Mouse (Mus musculus) mesoderm, embryonic 11.5 days (tissue): ENCODE results near the gene Tssk4.
A peak's percentile ranks its signal among the peaks of the same experiment; 100 is the strongest.

Experiments used
- DNase-seq: peaks from one replicate; pipeline ENCODE4 v3.0.0-alpha.2; 2012; ENCODE audit warnings: low read depth, low spot score

The Tssk4 gene

DNA sequence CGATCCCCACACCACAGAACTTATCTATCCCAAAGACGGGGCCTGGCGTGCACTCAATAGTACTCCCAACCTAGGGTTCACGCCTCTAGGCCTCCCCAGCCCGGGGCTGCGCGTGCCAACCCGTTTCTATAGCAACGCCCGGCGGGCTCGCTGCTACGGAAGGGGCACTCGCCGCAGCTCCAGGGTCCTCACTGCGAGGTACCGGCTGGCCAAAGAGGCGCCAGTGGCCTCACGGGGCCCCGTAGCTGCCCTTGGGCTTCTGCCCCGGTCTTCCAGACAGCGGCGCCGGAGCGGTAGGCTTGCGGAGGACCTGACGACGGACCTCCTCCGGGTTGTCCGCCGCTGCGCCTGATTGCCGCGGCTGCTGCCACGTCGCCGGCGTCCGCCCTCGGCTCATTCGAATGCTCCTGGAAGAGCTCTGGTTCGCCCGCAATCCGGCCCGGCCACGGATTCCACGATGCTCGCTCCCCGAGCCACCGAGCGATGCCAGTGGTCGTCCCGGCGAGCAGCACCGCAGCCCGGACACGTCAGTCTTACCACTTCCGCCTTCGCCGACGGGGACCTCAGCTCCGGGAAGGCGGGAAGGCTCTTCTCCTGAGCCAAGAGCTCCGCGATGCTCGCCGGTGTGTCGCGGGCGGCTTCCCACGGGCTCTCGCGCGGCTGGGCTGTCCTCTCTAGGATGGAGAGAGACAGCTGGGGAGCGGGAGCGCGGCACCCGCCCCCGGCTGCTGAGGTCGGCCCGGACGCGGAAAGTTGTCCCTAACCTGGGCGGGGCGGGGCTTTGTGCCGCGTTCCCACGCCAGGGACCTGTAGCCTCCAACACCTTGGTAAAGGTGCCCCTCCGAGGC lies 6.7 kb upstream of the Tssk4 start, which contains the start of gene Tm9sf1:
Tm9sf1 (minus strand) TSS at position 747 of the 848 bp plus-strand sequence.
- peak; percentile 75 for DNase-seq

DNA sequence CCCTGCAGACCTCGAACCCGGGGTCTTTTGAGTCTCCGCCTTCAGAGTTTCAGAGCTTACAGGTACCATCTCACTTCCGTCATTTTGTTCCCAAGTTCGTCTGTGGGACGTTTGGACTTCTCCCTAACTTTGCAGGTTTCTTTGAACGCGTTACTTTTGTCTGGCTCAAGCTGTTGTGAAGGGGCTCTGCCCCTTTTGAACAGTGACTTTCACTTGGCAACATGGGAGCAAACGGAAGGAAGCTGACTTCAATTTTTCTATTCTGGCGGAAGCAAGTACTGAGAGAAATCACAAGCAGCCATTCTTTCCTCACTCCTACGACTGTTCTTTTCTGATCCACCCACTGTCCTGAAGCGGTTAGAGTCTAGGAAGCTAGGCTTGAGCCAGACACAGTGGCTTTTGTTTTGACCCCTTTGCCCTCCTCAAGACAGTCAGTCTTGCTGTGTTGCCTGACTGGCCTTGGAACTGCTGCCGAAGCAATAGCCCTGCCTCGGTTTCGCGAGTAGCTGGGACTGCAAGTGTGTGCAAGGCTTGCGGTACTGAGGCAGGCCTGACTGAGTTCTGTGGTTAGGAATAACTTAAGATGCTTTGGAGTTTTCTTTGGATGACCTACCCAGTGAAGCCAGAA lies 5.6 kb upstream of the Tssk4 start:
- DNase-seq, result peak; percentile 6

DNA sequence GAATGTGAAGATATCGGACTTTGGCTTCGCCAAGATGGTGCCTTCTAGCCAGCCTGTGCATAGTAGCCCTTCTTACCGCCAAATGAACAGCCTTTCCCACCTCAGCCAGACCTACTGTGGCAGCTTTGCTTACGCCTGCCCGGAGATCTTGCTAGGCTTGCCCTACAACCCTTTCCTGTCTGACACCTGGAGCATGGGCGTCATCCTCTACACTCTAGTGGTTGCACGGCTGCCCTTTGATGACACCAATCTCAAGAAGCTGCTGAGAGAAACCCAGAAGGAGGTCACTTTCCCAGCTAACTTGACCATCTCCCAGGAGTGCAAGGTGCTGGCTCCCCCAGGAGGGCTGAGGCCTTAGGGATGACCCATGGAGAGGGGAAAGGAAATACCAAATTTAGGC lies 1.5 kb downstream of the Tssk4 start:
- no peak for DNase-seq

DNA sequence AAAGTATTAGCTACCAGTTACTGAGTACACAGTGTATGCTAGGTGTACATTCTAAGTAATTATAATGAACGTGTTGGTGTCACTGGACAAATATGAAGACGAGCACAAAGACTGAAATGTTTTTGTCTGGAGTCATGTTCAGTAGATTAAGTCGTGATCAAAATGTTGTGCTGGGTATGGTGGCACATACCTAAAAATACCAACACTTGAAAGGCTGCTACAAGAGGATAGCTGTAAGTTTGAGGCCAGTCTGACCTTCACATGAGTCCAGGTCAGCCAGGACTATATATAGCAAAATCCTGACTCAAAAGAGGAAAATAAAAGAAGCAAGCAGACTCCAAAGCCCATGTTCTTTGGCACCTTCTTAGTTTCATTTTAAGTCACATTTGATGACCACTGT lies 7.0 kb downstream of the Tssk4 start:
- no peak for DNase-seq

DNA sequence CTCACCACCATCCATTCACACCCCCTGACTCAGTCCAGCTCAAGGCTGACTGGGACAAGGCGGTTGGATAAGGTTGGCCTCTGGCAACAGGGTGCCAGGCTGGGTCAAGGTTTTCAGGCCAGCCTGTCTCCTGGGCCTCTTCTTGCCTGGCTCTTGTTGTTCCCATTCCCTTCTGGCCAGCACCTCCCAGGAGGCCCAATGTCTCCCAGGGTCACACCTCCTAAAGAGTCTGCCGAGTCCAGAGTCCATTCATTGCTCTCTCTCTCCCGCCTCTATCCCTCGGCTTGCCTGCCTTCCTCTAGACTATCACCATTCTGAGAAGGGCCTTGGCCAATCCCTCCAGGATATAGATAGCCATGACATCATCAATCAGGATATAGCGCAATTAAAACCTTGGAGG lies 8.0 kb downstream of the Tssk4 start:
- no peak for DNase-seq

DNA sequence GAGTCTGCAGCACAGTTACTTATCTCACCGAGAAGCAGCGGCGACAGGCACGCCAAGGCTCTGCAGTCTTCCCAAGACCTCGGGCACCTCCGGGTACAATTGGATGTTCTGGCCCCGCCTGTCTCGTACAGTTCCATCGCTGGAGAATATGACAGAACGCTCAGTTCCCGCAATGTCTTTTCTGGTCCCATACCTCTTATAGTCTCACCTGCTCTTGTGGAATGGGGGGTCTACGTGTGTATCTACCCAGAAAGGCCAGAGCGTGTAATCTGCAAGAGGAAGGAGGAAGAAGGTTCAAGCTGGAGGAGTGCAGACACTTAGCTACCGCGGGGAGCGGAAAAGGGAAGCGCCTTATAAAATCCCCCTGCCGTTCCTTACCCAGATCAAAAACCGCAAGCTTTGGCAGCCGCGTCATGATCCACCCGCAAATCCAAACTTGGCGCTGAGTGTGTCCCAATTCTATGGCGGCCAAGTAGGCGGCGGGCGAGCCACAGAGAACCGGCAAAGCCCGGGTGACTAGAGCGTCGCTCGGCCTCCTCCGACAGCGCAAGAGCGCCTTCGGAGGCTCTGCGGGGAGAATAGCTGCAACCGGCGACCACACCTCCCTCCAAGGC lies 10.1 kb downstream of the Tssk4 start, which contains the start of gene Mdp1:
Mdp1 (minus strand) TSS at position 549 of the 614 bp plus-strand sequence.
- peak; percentile 76 for DNase-seq

DNA sequence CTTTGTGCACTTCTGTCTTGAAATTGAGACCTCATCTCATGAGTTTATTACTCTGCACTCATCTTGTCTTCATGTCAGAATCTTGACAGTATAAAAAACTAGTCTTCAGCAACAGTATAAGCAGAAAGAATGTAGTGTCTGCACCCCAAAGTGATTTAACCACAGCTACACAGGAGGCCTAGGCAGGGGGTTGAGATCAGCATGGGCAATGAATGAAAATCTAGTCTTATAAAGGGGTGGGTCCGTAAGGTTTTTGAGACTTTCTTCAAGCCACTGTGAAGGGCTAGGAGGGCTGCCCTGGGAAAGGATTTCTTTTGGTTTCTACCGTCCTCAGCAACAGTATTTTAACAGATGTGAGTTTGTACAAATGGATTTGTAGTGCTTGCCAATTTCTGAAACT lies 10.7 kb downstream of the Tssk4 start:
- no peak for DNase-seq

DNA sequence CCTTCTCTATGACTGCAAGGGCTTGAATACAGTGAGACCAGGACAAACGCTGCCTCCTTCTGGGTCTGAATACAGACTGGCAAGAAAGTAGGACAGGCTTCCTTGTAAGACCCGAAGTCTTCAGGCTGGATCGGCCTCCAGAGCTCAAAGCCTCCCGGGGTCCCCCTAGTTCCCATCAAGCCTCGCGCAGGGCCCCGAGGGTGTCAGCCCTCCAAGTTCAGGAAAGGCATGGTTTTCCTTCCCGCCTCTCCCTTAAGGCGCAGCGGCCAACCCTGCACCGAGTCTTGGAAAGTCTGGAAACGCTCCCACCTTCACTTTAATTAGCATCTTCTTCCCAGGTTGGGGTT lies 21.5 kb downstream of the Tssk4 start:
- DNase-seq, result no peak

DNA sequence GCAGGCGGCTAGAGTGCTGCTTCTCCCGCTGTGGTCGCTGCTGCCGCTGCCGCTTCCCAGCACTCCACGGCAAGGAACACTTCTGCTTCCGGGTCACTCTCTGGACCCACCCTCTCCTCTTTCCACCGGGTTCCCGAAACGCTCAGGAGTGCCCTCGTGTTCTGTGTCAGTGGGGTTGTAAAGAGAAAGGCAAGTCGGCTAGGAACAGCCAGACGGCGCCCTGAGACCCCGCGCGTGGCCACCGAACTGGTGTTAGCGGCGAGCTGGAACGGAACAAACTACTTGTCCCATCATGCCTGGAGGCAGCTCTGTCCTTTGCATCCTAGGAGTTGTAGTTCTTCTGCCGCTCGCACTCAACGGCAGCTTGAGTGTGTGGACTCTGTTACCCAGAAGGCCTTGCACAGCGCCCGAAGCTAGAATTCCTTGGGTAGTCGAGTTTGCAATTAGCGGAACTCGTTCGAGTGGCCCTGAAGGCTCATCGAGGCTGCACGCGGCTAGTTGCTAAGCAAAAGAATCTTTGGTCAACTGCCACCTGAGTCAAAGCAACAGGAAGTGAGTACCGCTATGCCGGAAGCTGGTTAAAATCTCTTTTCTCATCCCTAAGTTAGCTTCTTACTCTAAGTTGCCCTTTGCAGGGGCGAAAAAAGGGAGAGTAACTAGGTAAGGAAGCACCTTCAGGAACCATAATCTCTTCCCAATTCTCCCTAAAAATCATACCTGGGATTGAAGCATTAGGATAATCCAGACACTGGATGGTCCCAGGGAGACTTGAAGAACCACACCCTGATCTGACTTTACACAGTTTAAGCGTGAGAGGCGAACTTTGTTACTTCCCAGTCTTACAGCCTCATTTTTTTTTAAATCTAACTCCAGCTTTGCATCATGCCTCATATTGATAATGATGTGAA lies 22.1 kb downstream of the Tssk4 start, which contains the start of the genes Gmpr2 and Nedd8:
Gmpr2 (plus strand) TSS at position 109 of the 908 bp plus-strand sequence.
Nedd8 (minus strand) TSS at position 292 of the 908 bp plus-strand sequence.
- DNase-seq, result peak; percentile 93

DNA sequence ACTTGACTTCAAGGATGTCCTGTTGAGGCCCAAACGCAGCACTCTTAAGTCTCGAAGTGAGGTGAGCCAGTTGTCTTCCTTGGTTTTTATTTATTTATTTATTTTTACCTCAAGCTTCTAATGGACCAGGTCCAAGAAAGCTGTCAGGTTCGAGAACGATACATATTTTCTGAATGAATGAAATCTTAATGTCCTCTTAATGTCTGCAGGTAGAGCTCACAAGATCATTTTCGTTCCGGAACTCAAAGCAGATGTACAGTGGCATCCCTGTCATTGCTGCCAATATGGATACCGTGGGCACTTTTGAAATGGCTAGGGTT lies 22.7 kb downstream of the Tssk4 start:
- no peak for DNase-seq

DNA sequence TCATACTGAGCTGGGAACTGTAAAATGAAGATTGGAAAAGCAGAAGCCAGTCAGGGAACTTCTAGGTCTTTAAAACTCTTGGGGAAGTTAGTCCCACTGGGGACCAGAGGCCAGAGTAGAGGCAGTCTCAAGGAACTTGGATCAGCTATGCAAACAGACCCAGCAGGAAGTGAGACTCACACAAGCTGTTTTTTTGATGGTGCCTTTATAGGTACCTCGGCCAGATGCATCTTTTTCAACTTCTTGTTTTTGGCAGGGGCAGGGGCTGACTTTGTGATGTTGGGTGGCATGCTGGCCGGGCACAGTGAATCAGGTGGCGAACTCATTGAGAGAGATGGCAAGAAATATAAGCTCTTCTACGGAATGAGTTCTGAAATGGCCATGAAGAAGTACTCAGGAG lies 27.6 kb downstream of the Tssk4 start:
- no peak for DNase-seq

DNA sequence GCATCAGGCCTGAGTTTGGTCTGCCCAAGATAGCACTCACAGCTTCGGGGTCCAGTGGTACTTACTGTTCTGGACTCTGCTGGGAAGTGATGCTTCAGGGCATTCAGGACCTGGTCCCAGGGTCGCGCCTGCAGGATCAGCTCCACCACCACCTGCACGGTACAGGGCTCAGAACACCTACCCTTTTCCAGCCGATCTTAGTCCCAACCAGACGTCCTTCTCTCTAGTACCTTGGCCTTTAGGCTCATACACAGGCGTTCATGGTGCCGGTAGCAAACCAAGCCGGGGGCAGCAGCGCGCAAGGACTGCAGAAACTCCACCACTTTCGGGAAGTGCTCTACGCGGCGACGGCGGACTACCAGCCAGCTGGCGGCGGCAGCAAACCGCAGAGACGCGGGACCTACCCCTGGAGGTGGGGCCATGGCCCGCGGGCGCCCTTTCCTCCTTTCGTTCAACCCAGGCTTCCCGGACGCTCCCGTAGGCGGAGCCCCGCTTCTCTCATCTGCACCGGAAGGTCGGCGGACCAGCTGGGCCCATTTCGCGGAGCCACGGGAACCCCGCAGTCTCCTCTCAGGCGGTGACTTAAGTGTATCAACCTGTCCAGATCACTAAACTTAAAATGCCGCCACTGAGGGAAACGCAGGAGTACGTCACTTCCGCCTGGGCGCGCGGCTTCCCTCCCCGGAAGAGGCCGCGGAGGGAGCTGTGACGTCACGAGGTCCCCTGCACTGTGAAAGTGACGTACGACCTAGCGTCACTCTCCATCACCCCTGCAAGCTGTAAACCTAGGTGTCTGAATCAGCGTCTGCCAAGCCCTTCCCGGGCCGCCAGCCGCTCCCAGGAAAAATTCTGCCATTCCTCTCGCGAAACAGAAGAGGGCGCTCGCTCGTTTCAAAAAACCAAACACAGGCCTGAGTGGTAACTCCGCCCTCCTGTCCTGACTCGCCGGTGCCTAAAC lies 31.5 kb downstream of the Tssk4 start, which contains the start of gene Tinf2:
Tinf2 (minus strand) TSS at position 661 of the 958 bp plus-strand sequence.
- peak; percentile 99 for DNase-seq

DNA sequence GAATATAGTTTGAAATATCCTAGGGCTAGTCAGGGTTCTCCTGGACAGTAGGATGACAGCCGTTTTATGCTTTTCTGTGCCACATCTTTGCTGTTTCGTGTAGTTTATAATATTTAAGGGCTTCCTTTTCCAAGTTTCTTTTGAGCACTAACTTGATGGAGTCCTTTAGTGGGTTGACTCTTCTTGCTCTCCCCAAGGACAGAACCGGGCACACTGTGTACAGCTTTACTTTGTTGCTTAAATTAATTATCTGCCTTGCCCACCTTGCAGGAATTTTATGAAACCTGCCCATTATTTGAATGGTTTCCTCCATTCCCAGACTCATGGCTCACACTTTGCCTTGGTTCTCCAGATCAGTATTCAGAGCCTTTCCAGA lies 32.1 kb downstream of the Tssk4 start:
- DNase-seq, result no peak

DNA sequence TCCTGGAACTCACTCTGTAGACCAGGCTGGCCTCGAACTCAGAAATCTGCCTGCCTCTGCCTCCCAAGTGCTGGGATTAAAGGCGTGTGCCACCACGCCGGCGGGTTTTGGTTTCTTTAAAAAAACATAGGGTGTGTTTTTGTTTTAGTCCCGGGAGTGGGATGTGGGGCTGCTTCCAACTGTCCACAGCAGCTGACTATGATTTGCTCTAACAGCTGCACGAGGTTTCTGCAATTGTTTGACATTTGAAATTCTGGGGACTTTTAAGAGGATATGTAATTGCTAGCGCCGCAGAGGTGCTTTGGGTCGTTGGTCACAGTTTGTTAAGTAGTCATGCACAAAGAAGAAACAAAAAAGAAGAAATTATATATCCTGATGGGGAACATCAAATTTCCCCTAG lies 39.4 kb downstream of the Tssk4 start:
- DNase-seq, result no peak

DNA sequence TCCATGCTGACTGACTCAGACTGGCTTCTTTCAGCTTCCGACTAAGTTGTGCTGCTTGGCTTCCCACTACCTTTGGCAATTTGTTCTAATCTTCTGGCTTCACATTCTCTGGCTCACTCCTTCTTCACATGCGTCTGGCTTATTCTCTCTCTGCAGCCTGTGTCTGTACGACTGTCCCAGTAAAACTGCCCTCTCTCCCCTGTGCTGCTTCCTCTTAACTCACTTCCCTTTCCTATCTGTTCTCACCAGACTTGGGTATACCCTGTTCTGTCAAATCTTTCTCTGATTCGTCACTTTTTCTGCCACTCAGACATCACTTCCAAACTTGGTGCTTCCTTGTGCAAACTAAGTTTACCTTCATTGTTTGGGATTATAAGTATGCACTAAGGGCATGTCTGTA lies 47.2 kb downstream of the Tssk4 start:
- DNase-seq, result no peak

DNA sequence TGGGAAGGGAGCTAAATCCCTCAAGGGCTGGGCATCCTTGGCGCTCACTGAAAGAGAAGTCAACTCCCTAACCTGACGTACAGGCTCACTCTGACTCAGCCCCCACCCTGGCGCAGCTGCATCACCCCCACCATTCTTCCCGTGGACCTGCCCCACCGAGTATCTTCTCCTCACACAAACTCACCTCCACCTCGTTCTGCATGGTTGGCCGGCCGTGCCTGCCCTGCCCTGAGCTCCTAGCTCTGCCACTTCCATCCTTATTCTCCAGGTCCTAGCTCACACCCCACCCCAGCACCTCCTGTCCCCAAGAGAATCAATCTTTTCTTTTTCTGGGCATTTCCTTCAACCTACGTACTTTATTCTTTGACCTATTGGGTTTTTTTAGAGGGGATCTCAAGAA lies 51.1 kb downstream of the Tssk4 start:
- no peak for DNase-seq
